Mouse (Mus musculus): Measurements from ENCODE around the gene Cebpe.

DNA sequence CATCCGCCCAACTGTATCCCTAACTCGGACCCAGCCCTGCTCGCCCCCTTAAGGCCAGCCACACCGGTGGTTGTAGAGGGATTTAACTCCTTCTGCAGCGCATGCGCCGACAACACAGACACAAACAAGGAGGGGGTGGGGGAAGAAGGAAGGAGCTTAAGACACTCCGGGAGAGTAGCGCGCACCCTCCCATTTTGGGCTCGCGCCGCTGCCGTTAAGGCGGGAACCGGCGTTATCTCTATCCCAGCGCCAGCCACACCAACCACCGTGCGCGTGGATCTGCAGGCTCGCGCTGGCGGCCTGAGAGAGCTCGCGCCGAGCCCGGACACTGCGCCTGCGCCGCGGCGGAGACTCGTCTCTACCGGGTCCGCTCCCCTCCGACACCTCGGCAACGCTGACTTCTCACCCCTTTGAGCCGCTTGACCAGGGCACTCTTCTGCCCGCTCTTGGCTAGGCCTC lies 25.9 kb downstream of the Cebpe start, which contains the start of gene 1700123O20Rik:
- TF ChIP-seq POLR2A (IDR thresholded peaks at IDR 0.05; ENCODE audit: extremely low read depth, insufficient read depth, low read length): no peak
- 0 out of 2 replicates have a peak, but pooled peaks have one; percentile 8 for TF ChIP-seq CTCF (IDR thresholded peaks at IDR 0.05; ENCODE audit: low read depth, low read length)
